Mouse (Mus musculus) regulatory T cell (primary cell): Measurements from ENCODE around the gene Hjurp.

Experiments
- in situ Hi-C: fragments of 300-600 bp; cut with MboI, MseI; formaldehyde crosslinking; loops from one replicate; pipeline ENCODE4 v1.15.1; 2025; ENCODE audit warnings: high pct_unique_total_duplicates

Hjurp gene

GRCm38 (mm10) chr1:88298686-88299528, 21.5 kb upstream of the Hjurp start:
- in situ Hi-C loops, result no loop called here

GRCm38 (mm10) chr1:88297480-88298258, 20.2 kb upstream of the Hjurp start:
- in situ Hi-C loops, result no loop called here

GRCm38 (mm10) chr1:88296171-88296920, 18.9 kb upstream of the Hjurp start:
- in situ Hi-C loops, result no loop called here

GRCm38 (mm10) chr1:88294650-88295049, 17.2 kb upstream of the Hjurp start:
- in situ Hi-C loops, result no loop called here

GRCm38 (mm10) chr1:88292057-88292456, 14.6 kb upstream of the Hjurp start:
- in situ Hi-C loops, result no loop called here

GRCm38 (mm10) chr1:88291409-88292005, 14.1 kb upstream of the Hjurp start:
- in situ Hi-C loops, result no loop called here

GRCm38 (mm10) chr1:88290511-88290910, 13.1 kb upstream of the Hjurp start:
- in situ Hi-C loops, result no loop called here

GRCm38 (mm10) chr1:88289917-88290316, 12.5 kb upstream of the Hjurp start:
- in situ Hi-C loops, result loop anchor here (10.0 kb wide), 1 partner anchor 145 kb away; no protein-coding TSS in a partner anchor

GRCm38 (mm10) chr1:88289152-88289551, 11.7 kb upstream of the Hjurp start:
- in situ Hi-C loops, result loop anchor here (10.0 kb wide), 1 partner anchor 144 kb away; no protein-coding TSS in a partner anchor

- in situ Hi-C loops, result loop anchor here (10.0 kb wide), 1 partner anchor 144 kb away; no protein-coding TSS in a partner anchor
Observed at GRCm38 (mm10) chr1:88288789-88289127, 11.3 kb upstream of the Hjurp start.

GRCm38 (mm10) chr1:88288056-88288788, 10.8 kb upstream of the Hjurp start:
- in situ Hi-C loops, result loop anchor here (10.0 kb wide), 1 partner anchor 143 kb away; no protein-coding TSS in a partner anchor

- in situ Hi-C loops, result loop anchor here (10.0 kb wide), 1 partner anchor 143 kb away; no protein-coding TSS in a partner anchor
Observed at GRCm38 (mm10) chr1:88287697-88287980, 10.2 kb upstream of the Hjurp start.

GRCm38 (mm10) chr1:88286887-88287696, 9.7 kb upstream of the Hjurp start:
- in situ Hi-C loops, result loop anchor here (10.0 kb wide), 1 partner anchor 142 kb away; no protein-coding TSS in a partner anchor

GRCm38 (mm10) chr1:88286136-88286845, 8.9 kb upstream of the Hjurp start:
- in situ Hi-C loops, result loop anchor here (10.0 kb wide), 1 partner anchor 141 kb away; no protein-coding TSS in a partner anchor

- in situ Hi-C loops, result loop anchor here (10.0 kb wide), 1 partner anchor 141 kb away; no protein-coding TSS in a partner anchor
Observed at GRCm38 (mm10) chr1:88285652-88286051, 8.2 kb upstream of the Hjurp start.

- in situ Hi-C loops, result loop anchor here (10.0 kb wide), 1 partner anchor 140 kb away; no protein-coding TSS in a partner anchor
Observed at GRCm38 (mm10) chr1:88284946-88285320, 7.5 kb upstream of the Hjurp start.

- in situ Hi-C loops, result loop anchor here (10.0 kb wide), 1 partner anchor 140 kb away; no protein-coding TSS in a partner anchor
Observed at GRCm38 (mm10) chr1:88284228-88284945, 7.0 kb upstream of the Hjurp start.
